Mouse (Mus musculus): Measurements from ENCODE around the gene 1700003E16Rik.

- TF ChIP-seq CTCF (IDR thresholded peaks at IDR 0.05; ENCODE audit: borderline replicate concordance, insufficient read depth, low read depth, low read length) = no peak
- TF ChIP-seq POLR2A (IDR thresholded peaks at IDR 0.05; ENCODE audit: borderline replicate concordance, insufficient read depth, low read length) = no peak
Observed at GRCm38 (mm10) chr6:83186946-83187345, 30.7 kb downstream of the 1700003E16Rik start.
